Comparison of ENCODE assay signal across 8 mouse cellular contexts in the genomic region with DNA sequence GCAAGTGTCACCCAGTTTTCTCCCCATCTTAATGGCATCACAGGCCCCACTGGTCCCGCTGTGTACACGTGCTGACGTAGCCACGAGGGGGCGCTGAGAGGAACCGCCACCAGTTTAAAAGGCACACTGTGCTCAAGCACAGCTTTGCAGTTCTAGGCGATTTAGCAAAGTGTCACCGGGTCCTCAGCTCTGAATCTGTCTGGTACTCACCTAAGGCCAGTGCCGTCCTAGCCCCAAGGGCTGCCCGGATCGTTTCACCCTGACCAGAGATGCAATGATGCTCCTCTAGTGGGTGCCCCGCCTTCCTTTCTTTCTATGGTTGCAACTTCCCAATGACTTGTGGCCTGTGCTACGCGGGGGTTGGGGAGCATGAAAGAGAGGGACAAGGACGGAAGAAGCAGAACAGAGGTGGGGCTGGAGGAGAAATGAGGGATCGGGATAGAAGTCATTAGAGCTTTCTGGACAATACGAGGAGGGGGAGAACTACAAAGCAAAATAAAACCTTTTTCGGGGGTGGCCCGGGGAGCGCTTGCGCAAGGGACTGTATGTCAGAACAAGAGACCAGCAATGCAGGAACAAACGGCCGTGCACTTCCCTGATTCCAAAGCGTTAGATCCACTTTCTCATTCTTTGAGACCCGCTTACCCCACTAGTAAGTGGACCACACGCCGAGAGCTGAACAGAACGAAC. TPM values are rescaled to one million over a fixed set of nuclear protein-coding genes. Genes with fewer than 3 reads are reported as not detected.
DNase-seq lines count a peak whose midpoint lies in the region; ATAC-seq and TF ChIP-seq lines count a peak whose summit lies in the region.

No protein-coding gene starts in this region.

- H3K9ac ChIP-seq in heart, embryonic 11.5 days (ENCODE audit: low read depth, low read length): peak overlapping the region; percentile 59
- peak overlapping the region; percentile 44 for H3K9ac ChIP-seq in kidney, embryonic 15.5 days
- no peak overlapping the region for H3K9ac ChIP-seq in liver, adult 2 months (ENCODE audit: low read depth, low read length)

- peaks cover 14% of the 10 kb centered on the region; the same call in 1 of the 2 replicates for H3K4me1 ChIP-seq in heart, embryonic 11.5 days (ENCODE audit: control insufficient read depth, insufficient read depth, low read length)
- peaks cover 33% of the 10 kb centered on the region for H3K4me1 ChIP-seq in kidney, embryonic 15.5 days
- H3K4me1 ChIP-seq in liver, adult 2 months (ENCODE audit: control insufficient read depth, insufficient read depth, low read length): peaks cover 3% of the 10 kb centered on the region

- H3K79me2 ChIP-seq in liver, adult 2 months (ENCODE audit: control insufficient read depth, insufficient read depth, low read length): no peaks in the 10 kb centered on the region

- WGBS in heart, embryonic 11.5 days (ENCODE audit: insufficient replicate concordance): 2% methylated on average over 28 of the region's 28 CpGs
- WGBS in kidney, embryonic 15.5 days: 1% methylated on average over 28 of the region's 28 CpGs
- 15% methylated on average over 28 of the region's 28 CpGs for WGBS in liver, adult 2 months

- TF ChIP-seq CTCF in brain, embryonic 14.5 days (IDR thresholded peaks at IDR 0.05; ENCODE audit: borderline replicate concordance, extremely low read depth, insufficient read depth, insufficient read length): peak; percentile 86
- peak; percentile 87 for TF ChIP-seq CTCF in liver, adult 2 months (IDR thresholded peaks at IDR 0.05; ENCODE audit: low read depth, low read length)

- DNase-seq in CD4-positive helper T cell, adult 2 months (ENCODE audit: low read depth, low spot score): peak; percentile 86
- DNase-seq in brain, embryonic 14.5 days (ENCODE audit: low read depth): peak; percentile 78
- peak; percentile 40 for DNase-seq in liver, adult 2 months (ENCODE audit: extremely low read depth, low read depth, low spot score)
- peak; percentile 48 to 75 for DNase-seq in monocyte, adult 2 months (ENCODE audit: low read depth in 1 of 2, low spot score in 2 of 2)
- peak; percentile 78 for DNase-seq in spleen, postnatal 36 days (ENCODE audit: low spot score in 2 of 2)

- H3K27me3 ChIP-seq in heart, embryonic 11.5 days (ENCODE audit: control insufficient read depth, insufficient read depth, low read length): peaks cover 2% of the 10 kb centered on the region; the same call in 1 of the 2 replicates
- H3K27me3 ChIP-seq in kidney, embryonic 15.5 days: peaks cover 12% of the 10 kb centered on the region
- no peaks in the 10 kb centered on the region for H3K27me3 ChIP-seq in liver, adult 2 months (ENCODE audit: control insufficient read depth, insufficient read depth, low read length)

- H3K9me3 ChIP-seq in heart, embryonic 11.5 days (replicated peaks; ENCODE audit: control insufficient read depth, low read length): no peaks in the 10 kb centered on the region
- H3K9me3 ChIP-seq in kidney, embryonic 15.5 days (replicated peaks): no peaks in the 10 kb centered on the region

- H3K36me3 ChIP-seq in heart, embryonic 11.5 days (ENCODE audit: control insufficient read depth, insufficient read depth, low read length): no peaks in the 10 kb centered on the region
- no peaks in the 10 kb centered on the region for H3K36me3 ChIP-seq in kidney, embryonic 15.5 days
- H3K36me3 ChIP-seq in liver, adult 2 months (ENCODE audit: control insufficient read depth, insufficient read depth, low read length): no peaks in the 10 kb centered on the region

- H3K4me3 ChIP-seq in heart, embryonic 11.5 days (ENCODE audit: low read depth, low read length): peak overlapping the region; percentile 37
- H3K4me3 ChIP-seq in kidney, embryonic 15.5 days (replicated peaks): peak overlapping the region; percentile 47
- H3K4me3 ChIP-seq in liver, adult 2 months (ENCODE audit: insufficient read depth, low read depth, low read length): peak overlapping the region; percentile 55

- ATAC-seq in erythroblast, adult 5-6 weeks (replicated peaks; ENCODE audit: low FRiP score, poor library complexity, severe bottlenecking): peak; percentile 87
- ATAC-seq in heart, embryonic 11.5 days (replicated peaks; ENCODE audit: insufficient number of reproducible peaks, low FRiP score, low TSS enrichment): peak; percentile 62
- peak; percentile 87 for ATAC-seq in kidney, embryonic 15.5 days (replicated peaks; ENCODE audit: low FRiP score)

- 0 out of 2 replicates have a peak overlapping the region, but pooled peaks have one; percentile 25 for H3K27ac ChIP-seq in heart, embryonic 11.5 days (ENCODE audit: low read depth, low read length)
- H3K27ac ChIP-seq in kidney, embryonic 15.5 days: no peak overlapping the region
- no peak overlapping the region for H3K27ac ChIP-seq in liver, adult 2 months (replicated peaks; ENCODE audit: insufficient read depth, low read depth, low read length)

- peak overlapping the region; percentile 90 for H3K4me2 ChIP-seq in heart, embryonic 11.5 days
- H3K4me2 ChIP-seq in kidney, embryonic 15.5 days: peak overlapping the region; percentile 89

- no peak for TF ChIP-seq POLR2A in brain, embryonic 14.5 days (IDR thresholded peaks at IDR 0.05; ENCODE audit: borderline replicate concordance, extremely low read depth, insufficient read depth, insufficient read length, poor library complexity, severe bottlenecking)
- no peak for TF ChIP-seq POLR2A in liver, adult 2 months (IDR thresholded peaks at IDR 0.05; ENCODE audit: extremely low read depth, insufficient read depth, low read length)

RNA-seq across cellular contexts. Expression of a gene that starts 6.3 kb away (rescaled TPM):
- polyA plus RNA-seq in brain, embryonic 14.5 days (2012; rRNA removed): not detected in 2 replicates
- total RNA-seq in erythroblast, adult 5-6 weeks (2015; ENCODE audit: low replicate concordance): not detected in 2 replicates
- not detected in 2 replicates for total RNA-seq in erythroblast, adult 5-6 weeks (2017; ENCODE audit: low replicate concordance)
- not detected in 2 replicates for polyA plus RNA-seq in heart, embryonic 11.5 days (2014; fragmentation: Nextera tagmentation; extraction: Ambion mirVana)
- polyA plus RNA-seq in kidney, embryonic 15.5 days (2015; fragmentation: Nextera tagmentation; extraction: Ambion mirVana): not detected in 2 replicates
- not detected in 2 replicates for total RNA-seq in liver, adult 2 months (2014; rRNA removed)
- not detected in 2 replicates for polyA plus RNA-seq in liver, adult 2 months (2012; rRNA removed)

RNA-seq across cellular contexts. Expression of a gene that starts 22.8 kb away (rescaled TPM):
- 17.3 and 18.4 TPM in 2 replicates for polyA plus RNA-seq in brain, embryonic 14.5 days (2012; rRNA removed)
- 1.0 and 5.8 TPM in 2 replicates for total RNA-seq in erythroblast, adult 5-6 weeks (2015; ENCODE audit: low replicate concordance)
- 0.17 and 0.98 TPM in 2 replicates for total RNA-seq in erythroblast, adult 5-6 weeks (2017; ENCODE audit: low replicate concordance)
- 16.0 and 23.3 TPM in 2 replicates for polyA plus RNA-seq in heart, embryonic 11.5 days (2014; fragmentation: Nextera tagmentation; extraction: Ambion mirVana)
- polyA plus RNA-seq in kidney, embryonic 15.5 days (2015; fragmentation: Nextera tagmentation; extraction: Ambion mirVana): 6.1 and 6.5 TPM in 2 replicates
- 0.81 and 0.83 TPM in 2 replicates for total RNA-seq in liver, adult 2 months (2014; rRNA removed)
- 1.5 TPM in 2 replicates for polyA plus RNA-seq in liver, adult 2 months (2012; rRNA removed)

RNA-seq across cellular contexts. Expression of a gene that starts 52.2 kb away (rescaled TPM):
- polyA plus RNA-seq in brain, embryonic 14.5 days (2012; rRNA removed): 0.57 and 0.66 TPM in 2 replicates
- 13.6 and 21.3 TPM in 2 replicates for total RNA-seq in erythroblast, adult 5-6 weeks (2015; ENCODE audit: low replicate concordance)
- total RNA-seq in erythroblast, adult 5-6 weeks (2017; ENCODE audit: low replicate concordance): 4.2 and 5.0 TPM in 2 replicates
- polyA plus RNA-seq in heart, embryonic 11.5 days (2014; fragmentation: Nextera tagmentation; extraction: Ambion mirVana): 2.8 and 3.1 TPM in 2 replicates
- 2.9 and 3.8 TPM in 2 replicates for polyA plus RNA-seq in kidney, embryonic 15.5 days (2015; fragmentation: Nextera tagmentation; extraction: Ambion mirVana)
- total RNA-seq in liver, adult 2 months (2014; rRNA removed): 352 and 363 TPM in 2 replicates
- polyA plus RNA-seq in liver, adult 2 months (2012; rRNA removed): 145 and 230 TPM in 2 replicates

Comparison
In these comparisons a context has a peak if more than half of its experiments do, and no peak if none do; other contexts are left out.
1. RNA of a gene that starts 52.2 kb away (polyA plus RNA-seq): 145 to 230 TPM in liver, adult 2 months; 2.9 to 3.8 TPM in kidney, embryonic 15.5 days, 2.8 to 3.1 TPM in heart, embryonic 11.5 days and 0.57 to 0.66 TPM in brain, embryonic 14.5 days; every median in the first group is over 10 times any median in the second.
2. Peak in every context shown above with its lines, with median percentiles within 50 percentile points of each other: DNase-seq, ATAC-seq and H3K4me3 ChIP-seq.